Mouse (Mus musculus) Muller cell, postnatal 12 days (primary cell): ENCODE measurements at regions not wholly inside any gene's neighbourhood (a gene's known extent, or its start where the extent isn't known, plus 50 kb on each side); places are given as distances from the start of the nearest gene placed in this dataset.

Experiments used
- DNase-seq: peaks from one replicate; pipeline ENCODE4 v3.0.0-alpha.2; 2015; ENCODE audit errors: inconsistent ontology term

DNA sequence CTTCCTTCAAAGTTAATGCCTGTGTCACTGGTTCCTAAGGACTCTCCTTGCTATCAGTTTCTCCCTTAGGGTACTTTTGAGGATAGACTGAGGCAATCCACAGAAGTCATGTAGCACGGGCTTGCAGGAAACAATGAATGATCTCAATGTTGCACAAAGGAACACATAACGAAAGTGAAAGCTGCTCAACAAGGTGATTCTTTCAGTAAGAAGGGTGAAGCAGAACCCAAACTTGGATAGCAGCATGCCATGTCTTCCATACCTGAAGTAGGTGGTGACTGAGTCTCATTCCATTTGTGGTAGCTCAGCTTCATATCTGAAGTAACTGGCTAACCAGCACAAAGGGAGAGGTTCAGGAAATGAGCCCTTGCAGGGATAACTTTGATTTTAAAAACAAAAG is 325.7 kb downstream of the H2al1j start:
- no peak for DNase-seq

DNA sequence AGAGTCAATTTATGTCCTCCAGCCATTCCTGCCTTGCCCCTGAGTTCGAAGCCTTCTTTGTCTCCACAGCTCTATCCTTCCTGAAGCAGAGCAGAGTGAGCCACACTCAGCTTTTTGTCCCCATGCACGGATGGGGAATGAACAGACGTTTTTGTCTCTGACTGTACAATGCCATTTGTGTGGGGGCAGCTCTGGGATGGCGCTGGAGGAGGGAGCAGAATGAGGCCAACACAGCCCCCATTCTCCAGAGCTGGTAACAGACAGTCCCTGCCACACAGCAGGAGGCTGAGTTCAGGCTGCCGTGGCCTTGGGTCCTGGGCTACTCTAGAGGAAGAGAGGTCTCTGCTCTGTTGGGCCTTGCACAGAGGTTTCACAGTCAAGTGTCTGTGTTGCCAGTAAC is 327.4 kb downstream of the H2al1j start:
- no peak for DNase-seq

DNA sequence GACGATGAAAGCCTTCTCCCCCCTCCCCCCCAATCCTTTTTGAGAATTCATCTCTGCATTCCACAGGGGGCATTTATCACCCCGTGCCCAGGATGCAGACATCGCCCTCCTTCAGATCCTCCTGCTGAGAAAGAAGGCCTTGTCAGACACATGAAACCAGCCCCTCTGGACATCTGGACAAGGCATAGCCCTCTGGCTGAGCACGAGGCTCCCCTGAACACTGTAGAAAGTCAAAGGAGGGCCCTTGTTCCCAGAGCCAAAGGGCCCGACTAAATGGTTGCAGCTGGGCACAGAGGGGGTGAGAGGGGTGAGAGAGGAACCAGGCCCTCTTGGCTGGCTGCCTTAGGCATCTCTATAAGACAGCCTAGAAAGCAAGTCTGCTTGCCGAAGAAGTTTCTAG is 327.8 kb downstream of the H2al1j start:
- DNase-seq: no peak

DNA sequence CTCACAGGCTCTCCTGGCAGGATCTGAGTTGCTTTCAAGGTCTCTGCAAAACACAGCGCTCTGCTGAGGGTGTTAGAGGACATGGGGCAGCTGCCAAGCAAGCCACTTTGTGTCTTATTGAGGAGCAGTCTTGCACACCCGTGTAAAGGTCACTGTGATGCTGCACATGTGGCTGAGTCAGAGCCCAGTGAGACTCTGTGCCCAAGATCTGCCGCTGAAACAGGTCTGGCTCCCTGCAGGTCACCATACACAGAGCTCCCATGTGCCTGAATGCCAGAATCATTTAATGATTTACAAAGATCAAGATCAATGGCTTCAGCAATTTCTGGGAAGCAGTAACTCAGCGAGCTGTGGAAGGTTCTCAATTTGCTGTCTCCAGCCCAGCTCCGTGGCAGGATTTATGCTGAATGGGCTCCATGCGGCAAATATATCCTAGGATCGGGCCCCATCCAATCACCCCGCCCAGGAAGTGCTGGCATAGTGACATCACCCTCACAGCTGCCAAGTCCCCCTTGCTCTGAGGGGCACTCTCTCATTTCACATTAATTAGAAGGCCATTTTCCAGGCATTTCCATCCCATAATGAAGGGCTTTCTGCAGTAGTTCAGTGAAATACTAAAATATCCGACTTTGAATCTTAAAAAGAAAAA is 330.1 kb downstream of the H2al1j start:
- DNase-seq: no peak

DNA sequence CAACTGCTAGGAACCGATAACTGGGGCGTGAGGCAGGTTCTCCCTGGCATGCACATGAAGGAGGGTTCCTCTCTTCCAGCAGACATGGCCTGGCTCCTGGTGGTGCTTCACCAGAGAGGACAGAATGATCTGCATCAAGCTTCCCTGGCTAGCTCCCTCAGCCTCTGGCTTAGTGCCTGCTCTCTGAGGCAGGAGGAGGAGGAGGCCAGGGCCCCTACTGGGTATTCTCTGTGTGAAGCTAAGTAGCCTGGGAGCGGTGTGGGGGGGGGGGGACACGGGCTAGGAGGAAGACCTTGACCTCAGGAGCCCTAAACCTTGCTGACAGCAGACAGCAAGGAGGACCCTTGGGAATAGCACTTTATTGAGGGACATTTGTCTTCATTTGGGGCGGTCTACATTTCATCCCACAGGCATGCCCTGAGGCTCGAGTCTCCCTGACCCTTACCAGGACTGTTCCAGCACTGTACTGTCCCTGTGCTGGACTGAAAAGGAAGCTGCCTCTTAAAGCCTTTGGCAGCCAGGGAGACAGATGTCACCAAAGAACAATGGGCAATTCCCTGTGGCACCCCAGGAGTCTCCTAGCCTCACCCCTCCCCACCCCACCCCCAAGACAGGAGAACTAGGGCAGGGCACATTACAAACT is 335.7 kb downstream of the H2al1j start:
- peak; percentile 37 for DNase-seq

DNA sequence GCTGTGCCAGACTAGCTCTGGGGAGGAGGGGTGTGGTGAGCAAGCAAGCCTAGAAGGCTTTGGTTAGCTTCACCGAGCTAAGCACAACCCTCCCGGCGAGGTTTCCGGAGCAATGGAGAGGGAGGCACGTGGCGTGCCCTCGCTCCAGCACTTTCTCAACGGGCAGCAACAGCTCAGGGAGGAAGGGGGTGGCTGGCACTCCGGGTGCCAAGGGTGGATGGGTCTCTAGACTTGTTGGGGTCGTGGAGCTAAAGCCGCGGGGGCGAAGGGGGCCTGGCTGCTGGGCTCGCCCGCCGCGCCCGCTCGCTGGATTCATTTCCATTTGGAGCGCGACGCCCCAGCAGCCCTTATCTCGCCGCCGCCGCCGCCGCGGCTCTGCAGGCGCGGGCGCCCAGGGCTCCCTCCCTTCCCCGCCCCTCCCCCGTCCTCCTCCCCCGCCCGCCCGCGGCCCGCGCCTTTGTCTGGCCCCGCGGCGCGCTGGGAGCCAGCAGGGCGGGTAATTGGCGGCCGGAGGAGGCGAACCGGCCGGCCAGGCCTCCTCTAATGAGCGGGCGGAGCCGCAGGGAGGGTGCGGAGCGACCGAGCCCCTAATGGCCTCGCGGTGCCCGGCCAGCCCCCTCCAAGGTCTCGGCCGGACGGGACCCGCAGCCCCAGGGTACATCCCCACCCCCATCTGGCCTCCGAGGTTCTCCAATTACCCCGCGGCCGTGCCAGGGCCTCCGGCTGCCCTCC is 336.9 kb downstream of the H2al1j start:
- peak; percentile 79 for DNase-seq

DNA sequence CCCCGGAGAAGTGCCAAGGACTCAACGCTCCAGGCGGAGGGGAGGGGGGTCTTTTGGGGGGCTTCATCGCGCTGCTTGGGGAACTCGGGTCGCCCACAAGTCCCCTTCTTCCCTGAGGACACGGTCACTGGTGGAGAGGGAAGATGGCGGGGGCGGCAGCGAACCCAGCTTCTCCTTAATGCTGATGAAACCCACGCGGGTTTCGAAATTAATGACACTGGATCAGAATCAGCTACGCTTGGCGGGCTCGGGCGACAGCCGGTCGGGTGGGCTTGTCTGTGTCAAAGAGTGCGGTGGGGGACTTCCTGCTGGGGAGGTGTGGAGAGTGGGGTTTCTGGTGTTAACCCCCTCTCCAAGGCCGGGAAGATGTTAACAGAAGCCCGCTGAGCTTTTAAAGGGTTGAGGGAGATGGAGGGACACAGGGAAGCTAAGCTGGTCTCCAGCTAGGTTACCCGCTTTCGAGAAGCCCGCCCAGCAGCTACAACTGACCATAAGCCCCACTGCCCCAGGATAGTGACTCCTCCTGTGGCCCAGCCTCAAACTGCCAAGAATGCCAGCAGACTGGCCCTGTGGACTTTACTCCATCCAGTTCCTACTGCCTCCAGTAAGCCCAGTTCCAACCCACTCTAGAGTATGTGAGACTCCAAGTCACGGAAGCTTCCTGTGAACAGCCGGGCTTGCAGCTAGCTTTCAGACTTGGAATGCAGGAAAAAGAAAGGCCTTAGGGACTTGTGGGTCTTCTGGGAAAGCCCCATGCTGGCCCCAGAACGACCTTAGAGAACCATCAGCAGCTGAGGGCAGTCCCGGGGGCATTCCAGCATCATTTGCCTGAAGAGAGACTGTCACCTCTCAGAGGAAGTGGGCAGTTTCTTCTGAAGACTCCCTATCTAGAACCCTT is 337.7 kb downstream of the H2al1j start:
- DNase-seq: peak; percentile 22

DNA sequence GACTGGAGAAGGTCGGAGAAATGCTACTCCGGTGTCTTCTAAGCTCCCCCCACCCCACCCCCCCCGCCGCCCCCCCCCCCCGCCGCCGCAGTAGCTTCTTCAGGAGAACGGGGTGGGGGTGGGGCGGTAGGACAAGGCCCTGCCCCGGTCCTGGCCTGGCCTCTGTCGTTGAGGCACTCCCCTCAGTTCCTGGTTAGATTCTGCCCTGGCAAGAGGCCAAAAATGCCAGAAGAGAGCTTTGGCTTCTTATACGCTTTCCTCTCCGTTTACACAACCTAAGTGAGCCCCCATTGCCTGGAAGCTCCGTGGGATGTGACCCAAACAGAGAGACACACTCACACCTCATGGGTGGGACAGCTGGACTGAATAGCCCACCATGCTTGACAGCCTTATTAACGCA is 338.9 kb downstream of the H2al1j start:
- no peak for DNase-seq

DNA sequence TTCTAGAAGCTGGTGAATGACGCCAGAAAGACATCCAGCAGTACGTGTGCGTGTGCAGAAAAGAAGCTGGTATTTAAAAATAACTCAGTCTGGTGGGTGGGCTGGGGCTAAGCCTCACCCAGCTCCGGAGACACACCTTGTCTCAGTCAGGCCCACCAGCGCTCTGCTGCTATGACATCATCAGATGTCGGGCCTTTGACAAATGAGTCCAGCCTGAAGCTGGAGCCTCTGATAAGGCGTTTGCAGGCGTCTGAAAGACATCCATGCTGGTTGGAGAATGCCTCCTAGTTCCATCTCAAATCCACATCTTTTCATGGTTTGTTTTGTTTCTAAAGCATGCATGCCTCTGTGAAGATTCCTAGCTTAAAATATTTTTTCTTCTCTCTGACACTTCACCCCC is 344.2 kb downstream of the H2al1j start:
- no peak for DNase-seq

DNA sequence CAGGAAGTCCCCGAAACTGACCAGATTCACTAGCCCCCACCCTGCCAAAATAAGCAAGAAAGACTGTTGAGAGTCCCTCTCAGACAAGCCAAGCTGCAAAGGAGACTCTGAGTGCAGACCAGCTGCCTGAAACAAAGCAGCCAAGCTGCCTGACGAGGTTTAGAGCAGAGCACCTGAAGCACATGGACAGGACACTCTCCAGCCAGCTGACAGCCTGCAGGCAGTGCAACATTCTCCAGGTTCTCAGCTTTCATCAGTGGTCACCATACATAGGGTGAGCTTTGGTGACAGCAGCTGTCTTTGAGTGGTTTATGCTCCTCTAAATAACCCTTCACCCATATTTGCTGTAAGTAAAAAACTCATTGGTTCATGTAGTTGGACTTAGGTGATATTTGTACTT is 350.5 kb downstream of the H2al1j start:
- DNase-seq: no peak

DNA sequence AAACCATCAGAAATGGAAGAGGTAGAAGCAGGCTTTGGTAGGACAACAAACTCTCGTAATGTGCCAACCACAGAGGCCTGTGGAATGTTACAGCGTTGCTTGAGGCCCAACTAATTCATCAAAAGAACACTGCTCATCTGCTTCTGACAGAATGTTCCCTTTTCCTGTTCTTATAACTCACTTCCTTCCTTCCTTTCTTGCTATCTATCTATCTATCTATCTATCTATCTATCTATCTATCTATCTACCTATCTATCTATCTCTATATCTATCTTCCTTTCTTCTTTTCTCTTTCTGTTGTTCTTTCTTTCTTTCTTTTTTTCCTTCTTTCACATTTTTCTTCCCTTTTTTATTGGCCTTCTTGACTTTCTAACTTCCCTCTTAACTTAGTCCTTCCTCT is 353.7 kb downstream of the H2al1j start:
- no peak for DNase-seq

DNA sequence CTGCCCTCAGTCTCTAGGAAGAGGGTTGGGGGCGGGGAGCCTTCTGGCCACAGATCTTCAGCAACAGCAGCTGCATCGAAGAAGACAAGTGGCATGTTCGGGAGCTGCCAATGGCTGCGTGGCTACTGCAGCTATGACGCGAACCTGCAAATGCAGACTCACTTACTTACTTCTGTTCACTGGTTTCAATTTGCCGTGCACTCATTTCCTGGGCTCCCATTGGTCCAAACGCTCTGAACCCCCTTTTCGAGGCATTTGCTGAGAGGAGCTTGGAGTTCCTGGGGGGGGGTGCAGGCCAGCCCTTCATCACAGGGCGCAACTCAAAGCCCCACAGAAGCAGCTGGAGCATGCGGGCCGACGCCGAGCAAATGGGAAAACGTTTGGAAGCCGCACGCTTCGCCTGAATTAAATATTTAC is 362.4 kb downstream of the H2al1j start:
- DNase-seq: no peak

DNA sequence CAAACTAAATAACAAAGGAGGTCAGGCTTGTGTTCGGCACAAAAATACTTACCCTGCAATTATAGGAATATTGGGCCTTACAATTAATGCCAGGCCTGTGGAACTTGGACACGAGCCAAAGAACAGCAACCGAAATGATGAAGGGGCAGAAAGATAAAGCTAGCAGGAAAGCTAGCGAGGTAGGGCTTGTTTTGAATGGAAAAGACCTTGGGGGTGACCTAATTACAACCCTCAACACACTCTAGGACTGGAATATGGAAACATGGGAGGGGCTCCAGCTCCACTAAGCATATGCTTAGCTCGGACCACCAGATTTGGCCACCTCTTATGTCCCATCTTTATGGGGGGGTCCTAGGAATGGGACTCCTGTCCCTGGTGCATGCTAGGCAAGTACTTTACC is 362.8 kb downstream of the H2al1j start:
- no peak for DNase-seq

DNA sequence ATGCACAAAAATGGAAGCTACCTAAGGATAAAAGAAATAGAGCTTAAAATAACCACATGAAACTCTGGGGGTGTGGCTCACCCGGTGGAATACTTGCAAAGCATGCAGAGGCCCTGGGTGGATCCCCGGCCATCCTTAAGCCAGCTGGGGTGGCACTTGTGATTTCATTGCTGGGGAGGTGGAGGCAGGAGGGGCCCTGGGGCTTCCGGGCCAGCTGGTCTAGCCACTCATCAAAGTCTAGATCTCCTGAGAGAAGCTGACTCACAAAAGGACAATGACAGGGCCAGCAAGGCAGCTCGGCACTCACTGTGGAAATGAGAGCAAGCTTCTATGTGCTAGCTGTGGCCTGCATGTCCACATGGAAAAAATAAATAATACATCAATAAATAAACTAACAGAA is 363.4 kb downstream of the H2al1j start:
- DNase-seq: no peak

DNA sequence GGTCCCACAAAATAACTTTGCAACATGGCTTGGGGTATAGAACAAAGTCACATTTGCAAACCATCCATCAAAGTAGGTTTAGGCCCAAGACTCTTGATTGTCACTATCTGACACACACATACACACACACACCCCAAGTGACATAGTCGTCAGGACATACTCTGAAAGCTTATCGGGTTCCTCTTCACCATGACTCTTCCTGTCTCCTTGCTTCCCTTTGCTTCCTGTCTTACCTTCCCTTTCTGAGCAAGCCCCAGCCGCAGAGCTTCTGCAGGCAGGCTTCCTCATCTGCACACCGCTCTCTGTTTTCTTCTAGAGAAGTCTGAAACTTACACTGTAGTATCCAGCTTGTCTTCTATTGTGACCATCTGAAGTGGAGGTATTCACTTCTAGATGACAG is 368.9 kb downstream of the H2al1j start:
- DNase-seq: no peak

DNA sequence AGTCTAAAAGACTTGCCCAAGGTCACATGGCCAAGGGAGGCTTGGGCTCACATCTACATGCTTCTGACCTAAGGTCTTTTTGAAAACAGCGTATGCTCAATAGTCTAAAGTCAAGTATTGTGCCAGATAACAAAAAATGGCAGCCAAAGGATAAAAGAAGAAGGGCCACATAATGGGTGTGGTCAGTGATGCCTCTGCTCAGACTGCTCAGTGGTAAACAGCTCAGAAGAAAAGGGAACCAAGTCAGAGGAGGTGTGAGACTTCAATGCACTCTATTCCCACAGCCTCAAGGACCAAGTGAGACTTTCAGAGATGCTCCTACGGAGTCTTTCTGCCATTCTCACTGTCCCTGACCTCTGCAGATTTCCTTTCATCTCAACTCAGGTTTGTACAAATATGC is 373.5 kb downstream of the H2al1j start:
- DNase-seq: no peak

DNA sequence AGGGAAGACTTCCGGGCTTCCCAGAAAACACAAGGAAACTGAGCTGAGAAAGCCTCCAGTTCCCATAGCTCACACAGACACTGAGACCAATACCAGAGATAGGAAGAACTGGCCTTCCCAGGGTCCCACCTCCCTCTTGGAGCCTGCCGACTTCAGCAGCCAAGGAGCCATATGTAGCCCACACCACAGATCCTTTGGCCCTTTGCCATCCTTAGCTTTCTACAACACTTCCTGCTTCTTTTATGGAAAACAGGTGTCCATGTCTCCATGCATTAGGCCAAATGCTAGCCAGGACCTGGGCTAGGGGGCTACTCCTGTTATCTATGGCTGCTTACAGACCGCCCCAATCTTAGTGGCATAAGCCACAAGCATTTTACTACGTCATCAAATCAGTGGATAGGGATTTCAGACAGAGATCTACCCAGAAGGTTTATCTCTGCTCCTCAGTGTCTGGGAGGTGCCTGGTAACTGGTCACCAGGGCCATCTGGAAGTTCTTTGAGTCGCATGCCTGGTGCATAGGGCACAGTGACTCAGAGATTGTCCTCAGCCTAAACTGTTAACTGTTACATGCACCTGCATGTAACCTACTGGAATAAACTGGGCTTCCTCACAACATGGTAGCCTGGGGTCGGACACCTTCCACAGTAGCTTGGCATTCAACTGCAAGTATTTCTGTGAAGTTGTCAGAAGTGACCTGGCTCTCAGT is 378.4 kb downstream of the H2al1j start:
- no peak for DNase-seq

DNA sequence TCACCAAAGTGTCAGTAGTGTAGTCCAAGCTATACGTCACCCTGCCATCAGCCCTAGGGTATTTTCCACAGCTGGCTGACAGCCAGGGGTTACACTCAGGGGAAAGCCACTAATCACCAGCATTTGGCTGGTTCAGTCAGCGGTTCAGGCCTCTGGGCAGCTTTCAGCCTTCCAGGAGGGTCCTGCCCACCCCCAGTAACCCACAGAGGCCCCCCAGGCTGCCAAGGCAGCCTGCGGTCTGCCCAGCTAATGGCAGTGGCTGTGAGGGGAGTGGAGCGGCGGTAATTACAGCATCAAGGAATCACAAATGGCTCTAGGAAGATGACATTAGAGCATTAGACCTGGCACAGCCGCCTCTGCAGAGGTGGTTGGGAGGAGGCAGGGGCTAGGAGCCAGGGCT is 379.7 kb downstream of the H2al1j start:
- DNase-seq: no peak

DNA sequence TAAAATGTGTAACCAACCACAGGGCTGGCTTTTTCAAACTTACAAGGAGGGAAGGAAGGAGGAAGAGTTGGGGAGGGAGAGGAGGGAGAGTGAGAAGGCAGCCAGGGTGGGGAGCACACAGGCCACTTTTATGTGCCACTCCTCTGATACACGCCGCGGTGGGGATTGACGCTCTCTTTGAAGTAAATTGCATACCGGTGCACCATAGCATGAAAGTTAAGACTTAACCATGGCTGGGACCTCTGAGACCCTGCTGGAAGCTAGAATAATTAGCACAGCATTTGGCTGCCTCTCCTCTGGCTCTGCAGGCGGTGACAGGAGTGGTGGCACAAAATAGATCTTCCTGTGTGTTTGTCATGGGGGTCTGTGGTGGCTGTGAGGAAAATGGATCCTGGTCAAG is 380.7 kb downstream of the H2al1j start:
- DNase-seq: no peak

DNA sequence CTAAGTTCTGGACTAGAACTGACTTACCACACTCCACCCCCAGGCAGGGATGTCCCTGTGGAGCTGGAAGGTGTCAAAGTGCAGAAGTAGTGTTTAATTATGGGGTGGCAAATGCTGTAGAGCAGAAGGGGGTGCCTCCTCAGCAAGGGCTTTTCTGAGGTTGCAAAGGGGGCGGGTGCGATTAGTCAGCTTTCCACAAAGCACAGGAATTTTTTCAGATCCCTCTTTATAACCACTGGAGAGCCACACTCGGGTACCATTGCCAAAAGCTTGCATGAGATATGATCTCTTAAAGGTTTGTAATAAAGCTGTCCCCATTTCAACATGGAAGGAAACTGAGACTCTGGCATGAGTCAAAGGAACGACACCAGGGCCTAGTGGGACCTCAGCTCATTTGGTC is 381.7 kb downstream of the H2al1j start:
- no peak for DNase-seq

DNA sequence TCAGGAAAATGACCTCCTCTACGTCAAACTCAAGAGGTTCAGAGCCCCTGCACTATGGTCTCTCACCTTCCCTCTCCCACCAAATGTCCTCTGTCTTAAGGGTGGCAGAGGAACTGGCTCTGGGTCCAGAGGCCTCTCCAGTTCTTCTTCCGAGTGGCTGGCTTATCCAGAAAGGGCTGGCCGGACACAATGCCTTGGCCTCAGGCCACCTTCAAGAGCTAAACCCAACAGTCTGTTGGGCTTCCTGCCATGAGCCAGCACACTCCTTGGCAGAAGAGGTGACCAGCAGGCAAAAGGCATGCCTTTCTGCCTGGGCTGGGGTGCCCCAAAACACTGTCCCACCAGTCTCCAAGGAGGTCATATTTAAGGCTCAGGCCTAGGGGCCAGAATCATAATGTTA is 385.8 kb downstream of the H2al1j start:
- DNase-seq: no peak

DNA sequence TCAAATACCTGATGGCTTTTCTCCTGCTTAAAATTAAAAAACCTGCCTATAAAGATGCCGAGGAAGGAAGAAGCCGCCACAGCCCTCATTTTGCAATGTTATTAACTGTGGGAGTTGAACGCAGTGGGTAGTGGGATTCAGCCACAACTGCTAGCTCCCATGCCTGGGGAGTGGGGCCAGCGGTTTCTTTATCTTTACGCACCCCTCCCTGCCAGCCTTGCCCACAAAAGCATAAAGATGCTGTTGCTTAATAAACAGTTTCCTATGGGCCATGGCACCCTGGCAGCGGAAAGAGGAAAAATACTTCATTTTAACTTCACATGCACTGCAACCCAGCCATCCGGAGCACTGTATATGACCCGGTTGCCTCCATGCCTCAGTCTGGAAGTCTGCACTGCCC is 389.2 kb downstream of the H2al1j start:
- DNase-seq: no peak
